Mouse (Mus musculus): Measurements from ENCODE around the gene S100a16. TPM values are rescaled to one million over a fixed set of nuclear protein-coding genes. Genes with fewer than 3 reads are reported as not detected.

S100a16 gene
- polyA plus RNA-seq, 1 experiment from 2014 or later: 42.1 TPM

DNA sequence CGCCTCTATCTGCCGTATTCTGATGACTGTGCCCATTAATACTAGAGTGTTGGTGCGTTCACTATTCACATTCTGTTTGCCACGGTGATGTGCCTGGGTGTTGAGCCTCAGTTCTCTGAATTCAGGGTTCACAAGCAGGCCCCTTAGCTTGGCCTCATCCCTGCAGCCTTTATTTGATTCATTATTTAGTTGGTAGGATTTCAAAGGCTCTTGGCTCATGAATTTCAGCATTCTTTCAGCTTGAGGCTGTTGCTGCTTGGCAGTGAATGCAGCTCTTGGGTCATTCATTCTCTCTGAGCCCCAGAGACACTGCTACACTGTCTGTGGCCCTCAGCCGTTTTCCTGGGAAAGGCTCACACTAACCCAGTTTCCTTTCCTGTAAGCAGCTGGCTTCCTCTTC is 18.9 kb downstream of the S100a16 start:
- Histone ChIP-seq H3K27ac (replicated peaks; ENCODE audit: low read depth, low read length) (no peak overlapping the region), H3K36me3 (ENCODE audit: control insufficient read depth, insufficient read depth, low read length) (no peaks in the 10 kb centered on the region), H3K9ac (ENCODE audit: low read length) (no peak overlapping the region), H3K27me3 (ENCODE audit: control insufficient read depth, insufficient read depth, low read length) (no peaks in the 10 kb centered on the region), H3K4me3 (ENCODE audit: low read depth, low read length) (no peak overlapping the region), H3K4me1 (ENCODE audit: control insufficient read depth, insufficient read depth, low read length) (no peaks in the 10 kb centered on the region), H3K9me3 (ENCODE audit: control insufficient read depth, low read length) (no peaks in the 10 kb centered on the region), H3K4me2 (ENCODE audit: low read depth, severe bottlenecking) (no peak overlapping the region)
- DNase-seq (ENCODE audit: low spot score) (no peak), ATAC-seq (ENCODE audit: insufficient number of reproducible peaks, low FRiP score, low TSS enrichment, low read depth) (no peak)
- WGBS: 76% methylated on average over 5 of the region's 5 CpGs

DNA sequence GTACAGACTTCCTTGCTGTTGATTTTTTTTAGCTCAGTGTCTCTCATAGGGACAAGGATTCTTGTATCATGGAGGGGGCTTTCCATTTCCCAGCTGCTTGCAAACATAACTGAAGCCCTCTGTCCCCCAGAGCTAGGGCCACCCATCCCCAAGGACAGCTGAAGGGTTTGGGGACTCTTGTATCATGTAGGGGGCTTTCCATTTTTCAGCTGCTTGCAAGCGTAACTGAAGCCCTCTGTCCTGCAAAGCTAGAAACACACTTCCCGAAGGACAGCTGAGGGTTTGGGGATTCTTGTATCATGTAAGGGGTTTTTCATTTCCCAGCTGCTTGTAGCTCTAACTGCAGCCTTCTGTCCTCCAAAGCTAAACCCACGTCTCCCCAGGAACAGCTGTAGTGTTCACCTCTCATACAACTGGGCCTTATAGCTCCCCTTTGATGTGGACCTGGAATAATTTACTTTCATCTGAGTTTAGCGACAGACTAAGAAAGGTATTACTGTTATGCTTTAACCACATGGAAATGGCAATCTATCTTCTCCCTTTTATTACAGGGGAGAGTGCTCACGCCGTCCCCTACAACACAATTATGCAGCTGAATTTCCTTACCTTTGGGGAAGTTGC is 23.1 kb downstream of the S100a16 start, which contains the start of gene S100a3:
TSS of gene S100a3 (plus strand) at position 571 of the 621 bp plus-strand sequence.
- no peak within 1 kb of the TSS for H3K4me3 ChIP-seq (ENCODE audit: low read depth, low read length)
- H3K36me3 ChIP-seq (ENCODE audit: control insufficient read depth, insufficient read depth, low read length): no peaks in the 10 kb centered on the region
- ATAC-seq (ENCODE audit: insufficient number of reproducible peaks, low FRiP score, low TSS enrichment, low read depth) (no peak), DNase-seq (ENCODE audit: low spot score) (no peak)
- WGBS: 64% methylated on average over 6 of the region's 6 CpGs
- H3K27me3 ChIP-seq (ENCODE audit: control insufficient read depth, insufficient read depth, low read length): no peaks in the 10 kb centered on the region
- H3K4me1 ChIP-seq (ENCODE audit: control insufficient read depth, insufficient read depth, low read length): no peaks in the 10 kb centered on the region
- H3K9ac ChIP-seq (ENCODE audit: low read length): no peak within 1 kb of the TSS
- no peak within 1 kb of the TSS for H3K4me2 ChIP-seq (ENCODE audit: low read depth, severe bottlenecking)
- H3K27ac ChIP-seq (replicated peaks; ENCODE audit: low read depth, low read length): no peak within 1 kb of the TSS
- H3K9me3 ChIP-seq (ENCODE audit: control insufficient read depth, low read length): no peaks in the 10 kb centered on the region

DNA sequence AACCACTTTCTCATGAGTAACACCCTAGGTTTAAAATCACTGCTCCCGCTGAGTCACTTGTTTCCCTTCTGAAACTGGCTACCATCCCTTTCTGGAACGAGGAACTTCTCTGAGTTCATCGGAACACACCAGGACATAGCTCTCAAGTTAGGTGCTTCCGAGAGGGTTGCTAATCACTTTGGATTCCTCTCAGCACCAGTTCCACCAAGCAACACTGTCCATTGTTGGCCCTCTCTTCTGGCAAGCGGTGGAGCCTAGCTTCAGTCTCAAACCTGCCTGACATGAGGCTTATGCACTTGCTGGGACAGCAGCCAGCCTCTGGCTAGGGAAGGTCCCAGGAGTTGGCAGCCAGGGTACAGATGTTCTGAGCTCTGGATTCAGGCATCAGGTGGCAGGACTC is 37.6 kb downstream of the S100a16 start:
- H3K4me2 ChIP-seq (ENCODE audit: low read depth, severe bottlenecking): no peak overlapping the region
- 84% methylated on average over 5 of the region's 5 CpGs for WGBS
- no peak for DNase-seq (ENCODE audit: low spot score)
- H3K9me3 ChIP-seq (ENCODE audit: control insufficient read depth, low read length): no peaks in the 10 kb centered on the region
- H3K36me3 ChIP-seq (ENCODE audit: control insufficient read depth, insufficient read depth, low read length): no peaks in the 10 kb centered on the region
- H3K4me1 ChIP-seq (ENCODE audit: control insufficient read depth, insufficient read depth, low read length): no peaks in the 10 kb centered on the region
- no peak overlapping the region for H3K27ac ChIP-seq (replicated peaks; ENCODE audit: low read depth, low read length)
- no peak overlapping the region for H3K4me3 ChIP-seq (ENCODE audit: low read depth, low read length)
- H3K27me3 ChIP-seq (ENCODE audit: control insufficient read depth, insufficient read depth, low read length): no peaks in the 10 kb centered on the region
- H3K9ac ChIP-seq (ENCODE audit: low read length): no peak overlapping the region
- ATAC-seq (ENCODE audit: insufficient number of reproducible peaks, low FRiP score, low TSS enrichment, low read depth): no peak

DNA sequence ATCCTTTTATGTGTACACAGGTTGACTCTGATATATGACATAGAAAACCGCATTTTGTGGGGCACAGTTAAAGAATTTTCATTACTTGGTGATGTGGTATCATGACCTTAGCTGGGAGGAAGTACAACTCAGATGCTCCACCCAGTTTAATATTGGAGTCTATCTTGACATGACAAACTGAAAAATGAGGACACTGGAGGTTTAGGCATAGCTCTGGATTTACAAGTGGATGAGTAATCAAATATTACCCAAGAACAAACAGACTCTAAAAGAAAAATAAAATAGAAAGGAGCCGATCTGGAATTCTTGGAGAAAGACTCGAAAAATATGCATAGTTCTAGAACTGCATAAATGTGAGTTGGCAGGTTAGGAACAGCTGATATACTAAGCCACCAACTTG is 38.3 kb downstream of the S100a16 start:
- Histone ChIP-seq H3K27me3 (ENCODE audit: control insufficient read depth, insufficient read depth, low read length) (no peaks in the 10 kb centered on the region), H3K4me3 (ENCODE audit: low read depth, low read length) (no peak overlapping the region), H3K4me2 (ENCODE audit: low read depth, severe bottlenecking) (no peak overlapping the region), H3K9ac (ENCODE audit: low read length) (no peak overlapping the region), H3K4me1 (ENCODE audit: control insufficient read depth, insufficient read depth, low read length) (no peaks in the 10 kb centered on the region), H3K27ac (replicated peaks; ENCODE audit: low read depth, low read length) (no peak overlapping the region), H3K9me3 (ENCODE audit: control insufficient read depth, low read length) (no peaks in the 10 kb centered on the region), H3K36me3 (ENCODE audit: control insufficient read depth, insufficient read depth, low read length) (no peaks in the 10 kb centered on the region)
- ATAC-seq (ENCODE audit: insufficient number of reproducible peaks, low FRiP score, low TSS enrichment, low read depth) (no peak), DNase-seq (ENCODE audit: low spot score) (no peak)
- 90% methylated on average over 3 of the region's 3 CpGs for WGBS

DNA sequence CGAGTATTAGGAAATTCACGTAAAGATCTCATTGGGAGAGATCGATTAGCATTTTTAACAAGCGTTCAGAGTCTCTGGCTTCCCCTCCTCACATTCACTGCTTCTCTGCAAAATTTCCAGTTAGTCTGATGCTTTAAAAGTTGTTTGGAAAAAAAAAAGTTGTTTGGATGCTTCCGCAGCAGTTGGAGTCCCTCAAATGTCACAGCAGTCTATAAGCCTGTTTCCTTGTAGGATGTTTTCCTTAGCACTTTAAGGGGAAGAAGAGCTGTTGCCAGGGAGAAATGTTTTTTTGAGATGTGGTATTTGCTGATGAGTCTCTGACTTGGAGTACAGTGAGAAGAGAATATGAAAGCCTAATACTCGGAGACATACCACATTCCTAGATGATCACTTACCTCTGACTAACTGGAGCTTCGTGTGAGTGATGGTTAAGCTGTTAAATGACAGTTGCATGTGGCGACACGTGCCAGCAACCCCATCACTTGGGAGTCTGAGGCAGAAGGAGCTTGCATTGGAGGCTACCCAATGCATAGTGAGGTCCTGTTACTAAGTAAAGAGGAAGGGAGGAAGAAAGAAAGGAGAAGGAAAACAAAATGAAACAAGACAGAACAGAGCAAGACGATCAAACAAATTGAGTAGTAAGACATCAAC is 39.4 kb downstream of the S100a16 start:
- Histone ChIP-seq H3K9me3 (ENCODE audit: control insufficient read depth, low read length) (no peaks in the 10 kb centered on the region), H3K4me1 (ENCODE audit: control insufficient read depth, insufficient read depth, low read length) (no peaks in the 10 kb centered on the region), H3K27ac (replicated peaks; ENCODE audit: low read depth, low read length) (no peak overlapping the region), H3K4me2 (ENCODE audit: low read depth, severe bottlenecking) (no peak overlapping the region), H3K4me3 (ENCODE audit: low read depth, low read length) (no peak overlapping the region), H3K9ac (ENCODE audit: low read length) (no peak overlapping the region), H3K27me3 (ENCODE audit: control insufficient read depth, insufficient read depth, low read length) (no peaks in the 10 kb centered on the region), H3K36me3 (ENCODE audit: control insufficient read depth, insufficient read depth, low read length) (no peaks in the 10 kb centered on the region)
- DNase-seq (ENCODE audit: low spot score): no peak
- WGBS: 73% methylated on average over 10 of the region's 10 CpGs
- ATAC-seq (ENCODE audit: insufficient number of reproducible peaks, low FRiP score, low TSS enrichment, low read depth): no peak

DNA sequence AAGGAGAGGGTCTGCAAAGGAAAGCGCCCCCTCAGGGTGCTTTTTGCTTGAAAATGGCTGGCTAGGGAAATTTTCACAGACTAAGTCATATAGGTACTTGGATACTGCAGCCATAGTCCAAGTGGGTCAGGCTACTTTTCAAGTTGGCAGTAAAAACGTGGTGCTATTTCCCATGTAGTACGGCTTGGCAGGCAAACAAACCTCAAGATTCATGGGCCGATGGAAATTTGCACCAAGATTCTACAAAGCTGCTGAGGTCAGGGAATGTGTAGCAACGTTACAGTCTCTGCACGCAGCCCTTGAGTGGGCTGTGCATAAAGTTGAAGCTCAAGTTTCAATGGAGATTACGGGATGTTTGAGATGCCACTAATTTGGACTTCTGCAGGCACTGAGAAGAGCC is 42.4 kb downstream of the S100a16 start:
- no peak for ATAC-seq (ENCODE audit: insufficient number of reproducible peaks, low FRiP score, low TSS enrichment, low read depth)
- H3K9ac ChIP-seq (ENCODE audit: low read length): no peak overlapping the region
- H3K9me3 ChIP-seq (ENCODE audit: control insufficient read depth, low read length): no peaks in the 10 kb centered on the region
- no peak overlapping the region for H3K4me2 ChIP-seq (ENCODE audit: low read depth, severe bottlenecking)
- DNase-seq (ENCODE audit: low spot score): no peak
- H3K4me1 ChIP-seq (ENCODE audit: control insufficient read depth, insufficient read depth, low read length): no peaks in the 10 kb centered on the region
- no peaks in the 10 kb centered on the region for H3K27me3 ChIP-seq (ENCODE audit: control insufficient read depth, insufficient read depth, low read length)
- no peak overlapping the region for H3K4me3 ChIP-seq (ENCODE audit: low read depth, low read length)
- no peaks in the 10 kb centered on the region for H3K36me3 ChIP-seq (ENCODE audit: control insufficient read depth, insufficient read depth, low read length)
- H3K27ac ChIP-seq (replicated peaks; ENCODE audit: low read depth, low read length): no peak overlapping the region
- 74% methylated on average over 7 of the region's 7 CpGs for WGBS

DNA sequence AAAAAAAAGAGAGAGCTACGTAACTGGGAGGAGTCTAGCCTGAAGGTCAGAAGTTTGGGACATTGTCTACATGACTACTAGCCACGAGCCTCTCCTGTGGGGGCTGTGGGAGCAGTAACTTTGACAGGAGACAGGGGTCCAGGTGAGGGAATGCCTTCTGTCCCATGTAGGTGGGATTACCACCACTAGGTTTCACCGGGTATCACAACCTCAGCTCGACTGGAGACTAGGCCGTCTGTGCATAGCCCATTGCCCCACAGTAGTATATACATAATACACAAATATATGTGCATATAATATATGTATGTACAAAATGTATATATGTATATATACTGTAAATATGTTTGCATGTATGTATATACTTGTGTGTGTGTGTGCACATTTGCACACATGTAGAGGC is 44.1 kb downstream of the S100a16 start:
- Histone ChIP-seq H3K36me3 (ENCODE audit: control insufficient read depth, insufficient read depth, low read length) (no peaks in the 10 kb centered on the region), H3K9me3 (ENCODE audit: control insufficient read depth, low read length) (no peaks in the 10 kb centered on the region), H3K9ac (ENCODE audit: low read length) (no peak overlapping the region), H3K27ac (replicated peaks; ENCODE audit: low read depth, low read length) (no peak overlapping the region), H3K4me3 (ENCODE audit: low read depth, low read length) (no peak overlapping the region), H3K27me3 (ENCODE audit: control insufficient read depth, insufficient read depth, low read length) (no peaks in the 10 kb centered on the region), H3K4me1 (ENCODE audit: control insufficient read depth, insufficient read depth, low read length) (no peaks in the 10 kb centered on the region), H3K4me2 (ENCODE audit: low read depth, severe bottlenecking) (no peak overlapping the region)
- 95% methylated on average over 5 of the region's 5 CpGs for WGBS
- no peak for DNase-seq (ENCODE audit: low spot score)
- 0 out of 2 replicates have a peak, but pooled peaks have one; percentile 38 for ATAC-seq (ENCODE audit: insufficient number of reproducible peaks, low FRiP score, low TSS enrichment, low read depth)

DNA sequence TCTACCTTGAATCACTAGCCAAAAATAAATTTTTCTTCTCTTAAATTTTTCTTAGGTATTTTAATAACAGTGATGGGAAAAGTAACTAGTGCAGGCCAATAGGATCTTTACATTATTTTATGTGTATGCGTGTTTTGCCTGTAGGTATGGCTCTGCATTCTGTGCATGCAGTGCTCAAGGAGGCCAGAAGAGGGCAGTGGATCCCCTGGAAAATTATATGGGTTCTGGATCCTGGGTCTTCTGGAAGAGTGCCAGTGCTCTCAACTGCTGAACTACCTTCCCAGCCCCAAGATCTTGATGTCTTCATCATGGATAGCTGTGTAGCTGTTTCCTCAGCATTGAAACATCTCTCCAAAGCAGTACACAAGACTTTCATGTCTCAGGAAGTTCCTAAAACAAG is 45.1 kb downstream of the S100a16 start:
- peak; percentile 50 for DNase-seq (ENCODE audit: low spot score)
- H3K4me1 ChIP-seq (ENCODE audit: control insufficient read depth, insufficient read depth, low read length): no peaks in the 10 kb centered on the region
- H3K4me2 ChIP-seq (ENCODE audit: low read depth, severe bottlenecking): no peak overlapping the region
- no peak overlapping the region for H3K4me3 ChIP-seq (ENCODE audit: low read depth, low read length)
- 91% methylated on average over 1 of the region's 1 CpGs for WGBS
- no peak overlapping the region for H3K9ac ChIP-seq (ENCODE audit: low read length)
- H3K27me3 ChIP-seq (ENCODE audit: control insufficient read depth, insufficient read depth, low read length): no peaks in the 10 kb centered on the region
- H3K36me3 ChIP-seq (ENCODE audit: control insufficient read depth, insufficient read depth, low read length): no peaks in the 10 kb centered on the region
- H3K27ac ChIP-seq (replicated peaks; ENCODE audit: low read depth, low read length): no peak overlapping the region
- no peaks in the 10 kb centered on the region for H3K9me3 ChIP-seq (ENCODE audit: control insufficient read depth, low read length)
- no peak for ATAC-seq (ENCODE audit: insufficient number of reproducible peaks, low FRiP score, low TSS enrichment, low read depth)

DNA sequence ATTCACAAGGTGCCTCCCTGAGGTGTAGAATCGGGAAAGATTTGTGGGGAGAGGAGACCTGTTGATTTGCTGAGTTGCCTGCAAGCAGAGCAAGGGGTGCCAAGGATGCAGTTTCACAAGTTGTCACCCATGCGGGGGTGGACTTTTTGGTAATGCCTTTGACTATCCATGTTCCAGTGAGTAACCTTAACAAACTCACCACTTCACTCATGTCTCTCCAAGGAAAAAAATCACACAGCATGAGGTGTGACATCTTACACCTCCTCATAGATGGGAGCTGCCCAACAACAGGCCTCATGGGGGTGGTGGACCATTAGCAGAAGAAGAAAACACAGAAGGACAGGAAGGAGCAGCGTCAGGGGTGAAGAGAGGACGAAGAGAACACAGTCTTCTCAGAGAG is 45.5 kb downstream of the S100a16 start:
- Histone ChIP-seq H3K4me2 (ENCODE audit: low read depth, severe bottlenecking) (no peak overlapping the region), H3K9ac (ENCODE audit: low read length) (no peak overlapping the region), H3K9me3 (ENCODE audit: control insufficient read depth, low read length) (no peaks in the 10 kb centered on the region), H3K27me3 (ENCODE audit: control insufficient read depth, insufficient read depth, low read length) (no peaks in the 10 kb centered on the region), H3K36me3 (ENCODE audit: control insufficient read depth, insufficient read depth, low read length) (no peaks in the 10 kb centered on the region), H3K4me3 (ENCODE audit: low read depth, low read length) (no peak overlapping the region), H3K27ac (replicated peaks; ENCODE audit: low read depth, low read length) (no peak overlapping the region), H3K4me1 (ENCODE audit: control insufficient read depth, insufficient read depth, low read length) (no peaks in the 10 kb centered on the region)
- DNase-seq (ENCODE audit: low spot score): no peak
- 83% methylated on average over 4 of the region's 4 CpGs for WGBS
- no peak for ATAC-seq (ENCODE audit: insufficient number of reproducible peaks, low FRiP score, low TSS enrichment, low read depth)

All from limb, embryonic 11.5 days (tissue).